Mouse (Mus musculus): Measurements from ENCODE around the gene Pdcd6ip. TPM values are rescaled to one million over a fixed set of nuclear protein-coding genes. Genes with fewer than 3 reads are reported as not detected.

Gene Pdcd6ip
- polyA plus RNA-seq, 1 experiment from 2014 or later = 54.3 TPM

DNA sequence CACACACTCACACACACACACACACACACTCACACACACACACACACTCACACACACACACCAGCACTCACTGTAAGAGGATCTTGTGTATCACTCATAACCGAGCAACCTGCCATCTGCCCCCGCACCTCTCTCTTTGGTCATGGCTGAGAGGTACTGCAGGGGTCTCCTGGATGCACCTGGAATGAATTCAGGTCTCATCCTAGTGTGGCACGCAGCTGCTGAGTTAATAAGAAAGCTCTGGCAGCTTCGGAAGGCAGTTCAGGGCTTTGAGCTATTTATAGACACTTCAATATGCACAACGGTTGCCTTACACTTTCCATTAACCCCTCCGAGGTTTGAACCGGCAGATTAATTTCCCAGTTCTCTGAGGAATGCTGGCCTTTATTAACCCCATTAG is 73.1 kb downstream of the Pdcd6ip start:
- WGBS = 62% methylated on average over 7 of the region's 7 CpGs
- Histone ChIP-seq H3K9ac (no peak overlapping the region), H3K27ac (no peak overlapping the region), H3K36me3 (replicated peaks) (no peaks in the 10 kb centered on the region), H3K4me3 (replicated peaks) (no peak overlapping the region), H3K4me2 (no peak overlapping the region), H3K9me3 (no peaks in the 10 kb centered on the region), H3K27me3 (no peaks in the 10 kb centered on the region), H3K4me1 (no peaks in the 10 kb centered on the region)
- ATAC-seq (ENCODE audit: low FRiP score) = no peak

DNA sequence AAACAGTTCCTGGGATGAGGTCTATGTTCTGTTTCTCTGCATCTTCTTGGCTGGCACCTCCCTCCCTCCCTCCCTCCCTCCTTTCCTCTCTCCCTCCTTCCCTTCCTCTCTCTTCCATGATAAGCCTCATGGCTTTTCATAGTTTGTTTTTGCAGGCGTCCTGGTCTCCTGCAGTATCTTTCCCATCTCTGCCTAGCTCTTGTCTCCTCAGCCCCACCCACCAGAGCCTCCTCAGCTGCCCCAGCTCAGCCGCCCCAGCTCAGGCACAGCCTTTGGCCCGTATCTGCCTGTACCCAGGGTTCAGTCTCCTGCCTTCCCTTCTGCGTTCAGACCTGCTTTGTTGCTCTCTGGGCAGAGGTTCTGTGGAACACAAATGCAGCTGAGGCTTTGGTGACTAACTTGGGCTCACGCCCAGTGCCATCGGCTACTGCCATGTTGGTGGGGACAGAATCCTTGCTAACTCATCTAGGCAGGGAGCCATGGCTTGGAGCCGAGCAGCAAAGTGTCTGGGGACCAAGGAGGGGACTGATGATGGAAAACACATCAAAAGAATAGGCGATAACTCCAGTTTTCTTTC is 74.8 kb downstream of the Pdcd6ip start:
- Histone ChIP-seq H3K27ac (no peak overlapping the region), H3K4me3 (replicated peaks) (no peak overlapping the region), H3K27me3 (no peaks in the 10 kb centered on the region), H3K4me1 (peaks cover 6% of the 10 kb centered on the region; the same call in 1 of the 2 replicates), H3K9ac (no peak overlapping the region), H3K36me3 (replicated peaks) (no peaks in the 10 kb centered on the region), H3K4me2 (no peak overlapping the region), H3K9me3 (no peaks in the 10 kb centered on the region)
- WGBS = 77% methylated on average over 8 of the region's 8 CpGs
- no peak for ATAC-seq (ENCODE audit: low FRiP score)

DNA sequence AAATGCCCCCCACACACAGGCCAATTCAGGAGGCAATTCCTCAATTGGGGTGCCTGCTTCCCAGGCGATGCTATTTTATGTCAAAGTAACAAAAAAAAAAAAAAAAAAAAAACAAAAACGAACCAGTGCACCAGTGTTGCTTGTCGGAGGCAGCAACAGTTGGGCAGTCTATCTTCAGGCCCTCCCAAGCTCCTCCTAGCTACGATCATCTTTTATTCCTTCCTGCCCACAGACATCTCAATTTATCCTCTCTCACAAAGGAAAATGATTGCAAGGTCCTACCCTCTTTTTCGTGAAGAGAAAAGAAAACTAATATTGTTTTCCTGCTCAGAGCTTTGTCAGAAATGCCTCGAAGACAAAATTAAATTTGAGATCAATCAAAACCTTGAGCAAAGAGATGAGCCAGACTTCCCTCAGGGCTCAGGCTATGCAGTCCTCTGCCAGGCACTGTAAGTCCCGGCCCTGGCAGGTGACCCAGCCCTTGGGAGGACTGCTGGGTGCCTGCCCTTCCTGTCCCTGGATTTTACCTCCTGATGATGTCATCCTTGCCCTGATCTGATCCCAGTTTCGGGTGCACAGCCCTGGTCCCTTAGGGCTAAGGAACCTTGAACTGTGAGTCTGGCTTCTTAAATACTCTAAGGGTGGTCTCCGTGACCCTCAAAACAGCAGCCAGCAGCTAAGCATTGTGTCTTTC is 75.6 kb downstream of the Pdcd6ip start:
- no peaks in the 10 kb centered on the region for H3K27me3 ChIP-seq
- peaks cover 6% of the 10 kb centered on the region; the same call in 1 of the 2 replicates for H3K4me1 ChIP-seq
- H3K4me3 ChIP-seq (replicated peaks) = no peak overlapping the region
- no peaks in the 10 kb centered on the region for H3K36me3 ChIP-seq (replicated peaks)
- no peak overlapping the region for H3K9ac ChIP-seq
- no peak overlapping the region for H3K27ac ChIP-seq
- H3K9me3 ChIP-seq = no peaks in the 10 kb centered on the region
- WGBS = 78% methylated on average over 9 of the region's 9 CpGs
- H3K4me2 ChIP-seq = no peak overlapping the region
- ATAC-seq (ENCODE audit: low FRiP score) = no peak

DNA sequence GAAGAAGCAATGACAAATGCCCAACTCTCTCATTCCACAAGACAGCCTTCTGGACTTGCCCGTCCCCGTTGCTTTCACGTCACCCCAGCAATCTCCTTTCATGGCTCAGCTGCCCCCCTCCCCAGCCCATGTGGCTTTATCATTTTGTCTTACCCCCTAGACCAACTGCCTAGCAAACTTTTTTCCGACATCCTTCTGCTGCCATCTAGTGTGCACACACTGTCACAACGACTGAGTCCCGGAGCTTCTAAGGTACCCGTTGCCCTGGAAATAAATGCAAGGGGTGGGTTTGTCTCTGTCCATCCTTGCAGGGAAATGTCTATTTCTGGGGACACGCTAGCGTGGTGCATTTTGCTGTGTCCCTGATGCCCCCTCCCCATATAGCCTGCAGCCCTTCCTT is 78.4 kb downstream of the Pdcd6ip start:
- Histone ChIP-seq H3K27ac (no peak overlapping the region), H3K27me3 (no peaks in the 10 kb centered on the region), H3K9me3 (no peaks in the 10 kb centered on the region), H3K4me1 (peaks cover 6% of the 10 kb centered on the region; the same call in 1 of the 2 replicates), H3K4me2 (no peak overlapping the region), H3K9ac (no peak overlapping the region), H3K36me3 (replicated peaks) (no peaks in the 10 kb centered on the region), H3K4me3 (replicated peaks) (no peak overlapping the region)
- peak; percentile 73 for ATAC-seq (ENCODE audit: low FRiP score)
- 5% methylated on average over 9 of the region's 9 CpGs for WGBS

DNA sequence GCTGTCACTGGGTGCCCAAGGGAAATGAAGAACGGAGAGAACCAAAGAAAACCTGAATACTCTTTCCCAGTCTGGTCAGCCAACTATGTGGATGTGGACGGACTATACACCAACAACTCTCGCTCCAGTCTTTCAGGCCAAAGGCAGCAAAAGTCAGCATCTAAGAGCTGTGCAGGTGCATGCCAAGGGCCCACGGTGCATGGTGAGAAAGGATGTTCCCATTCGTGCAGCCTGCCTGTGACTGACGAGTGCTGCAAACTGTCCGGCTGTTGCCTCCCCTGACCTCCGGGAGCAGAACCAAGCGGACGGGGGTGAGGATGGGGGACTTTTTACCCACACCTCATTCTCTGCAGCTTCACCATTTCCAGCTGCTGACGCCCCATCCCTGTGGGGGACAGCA is 78.9 kb downstream of the Pdcd6ip start:
- Histone ChIP-seq H3K27ac (no peak overlapping the region), H3K9ac (no peak overlapping the region), H3K4me1 (peaks cover 6% of the 10 kb centered on the region; the same call in 1 of the 2 replicates), H3K9me3 (no peaks in the 10 kb centered on the region), H3K36me3 (replicated peaks) (no peaks in the 10 kb centered on the region), H3K4me2 (no peak overlapping the region), H3K4me3 (replicated peaks) (no peak overlapping the region), H3K27me3 (no peaks in the 10 kb centered on the region)
- ATAC-seq (ENCODE audit: low FRiP score) = peak; percentile 5; the same call in 1 of the 2 replicates
- 80% methylated on average over 11 of the region's 11 CpGs for WGBS

DNA sequence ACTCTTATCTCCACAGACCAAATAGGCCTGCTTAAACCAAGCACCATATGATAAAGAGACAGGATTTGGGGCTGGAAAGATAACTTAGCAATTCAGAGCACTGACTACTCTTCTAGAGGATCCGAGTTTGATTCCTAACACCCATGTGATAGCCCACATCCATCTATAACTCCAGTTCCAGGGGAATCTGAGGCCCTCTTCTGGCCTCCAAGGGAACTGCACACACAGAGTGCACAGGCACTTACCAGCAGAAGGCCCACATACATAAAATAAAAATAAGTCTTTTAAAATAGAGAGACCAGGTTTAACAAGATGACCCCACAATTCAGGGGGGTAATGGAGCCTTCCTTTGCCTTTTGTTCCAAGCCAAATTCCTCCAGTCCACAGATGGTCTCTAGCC is 79.3 kb downstream of the Pdcd6ip start:
- Histone ChIP-seq H3K36me3 (replicated peaks) (no peaks in the 10 kb centered on the region), H3K9me3 (no peaks in the 10 kb centered on the region), H3K4me3 (replicated peaks) (no peak overlapping the region), H3K27me3 (no peaks in the 10 kb centered on the region), H3K27ac (no peak overlapping the region), H3K4me2 (no peak overlapping the region), H3K9ac (no peak overlapping the region), H3K4me1 (peaks cover 6% of the 10 kb centered on the region; the same call in 1 of the 2 replicates)
- no peak for ATAC-seq (ENCODE audit: low FRiP score)
- WGBS = 93% methylated on average over 1 of the region's 1 CpGs

DNA sequence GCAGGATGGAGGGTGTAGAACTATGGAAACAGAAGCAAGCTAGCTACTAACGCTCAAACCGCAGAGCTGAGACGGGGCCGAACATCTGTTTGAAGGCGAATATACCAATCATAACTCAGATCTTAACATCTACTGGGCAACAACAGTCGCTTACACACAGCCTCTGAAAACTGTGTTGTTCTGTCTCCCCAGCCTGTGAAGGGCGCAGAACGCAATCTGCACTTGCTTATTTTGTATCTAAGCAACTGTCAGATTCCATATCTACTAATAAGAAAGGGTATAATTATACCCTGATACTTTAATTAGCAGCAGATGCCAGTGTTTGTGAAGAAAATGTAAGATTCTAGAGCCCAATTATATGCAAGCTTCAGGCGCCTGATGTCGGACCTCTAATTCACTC is 81.3 kb downstream of the Pdcd6ip start:
- Histone ChIP-seq H3K9ac (no peak overlapping the region), H3K4me2 (no peak overlapping the region), H3K9me3 (no peaks in the 10 kb centered on the region), H3K27me3 (no peaks in the 10 kb centered on the region), H3K36me3 (replicated peaks) (no peaks in the 10 kb centered on the region), H3K4me1 (peaks cover 6% of the 10 kb centered on the region; the same call in 1 of the 2 replicates), H3K27ac (0 out of 2 replicates have a peak overlapping the region, but pooled peaks have one; percentile 31), H3K4me3 (replicated peaks) (no peak overlapping the region)
- ATAC-seq (ENCODE audit: low FRiP score) = no peak
- WGBS = 84% methylated on average over 10 of the region's 10 CpGs

DNA sequence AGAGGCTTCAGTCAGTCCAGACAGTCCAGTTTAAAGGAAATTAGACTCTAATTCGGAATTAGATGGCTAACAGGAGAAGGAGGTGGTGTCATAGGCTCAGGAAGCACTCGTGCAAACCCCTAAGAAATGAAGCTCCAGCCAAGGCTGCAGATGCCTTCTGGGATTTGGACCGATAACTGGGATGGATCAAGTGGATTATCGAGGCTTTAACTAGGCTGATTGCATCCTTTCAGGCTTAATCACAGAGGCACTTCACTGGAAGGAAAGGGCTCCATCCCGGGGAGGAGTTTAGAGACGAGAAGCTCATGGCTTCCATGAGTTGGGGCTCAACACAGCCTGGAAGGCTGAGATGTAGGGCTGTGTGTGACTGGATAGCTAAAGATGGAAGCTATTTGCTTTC is 84.0 kb downstream of the Pdcd6ip start:
- H3K27me3 ChIP-seq = no peaks in the 10 kb centered on the region
- H3K4me1 ChIP-seq = no peaks in the 10 kb centered on the region
- no peak for ATAC-seq (ENCODE audit: low FRiP score)
- H3K9me3 ChIP-seq = no peaks in the 10 kb centered on the region
- H3K4me2 ChIP-seq = no peak overlapping the region
- WGBS = 57% methylated on average over 6 of the region's 6 CpGs
- H3K36me3 ChIP-seq (replicated peaks) = no peaks in the 10 kb centered on the region
- H3K27ac ChIP-seq = no peak overlapping the region
- H3K9ac ChIP-seq = no peak overlapping the region
- H3K4me3 ChIP-seq (replicated peaks) = no peak overlapping the region

DNA sequence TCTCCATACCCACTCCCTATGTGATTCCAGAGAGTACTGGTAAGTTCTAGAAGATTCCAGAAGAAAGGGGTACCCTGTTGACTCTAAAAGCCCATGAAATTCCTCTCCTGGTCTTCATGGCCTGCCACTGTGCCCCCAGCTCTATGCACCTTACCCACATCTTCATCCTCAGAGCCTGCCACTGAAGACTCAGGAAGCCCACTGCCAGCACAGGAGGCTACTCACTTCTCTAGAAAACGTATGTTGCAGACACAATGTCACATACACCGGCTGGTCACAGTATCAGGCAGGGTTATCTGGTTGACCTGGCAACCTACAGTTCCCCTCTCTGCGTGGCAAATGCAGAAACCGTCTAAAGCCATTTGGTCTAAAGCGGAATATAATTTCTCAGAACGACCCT is 91.0 kb downstream of the Pdcd6ip start:
- Histone ChIP-seq H3K4me3 (replicated peaks) (no peak overlapping the region), H3K9ac (no peak overlapping the region)
- WGBS = 93% methylated on average over 6 of the region's 6 CpGs

DNA sequence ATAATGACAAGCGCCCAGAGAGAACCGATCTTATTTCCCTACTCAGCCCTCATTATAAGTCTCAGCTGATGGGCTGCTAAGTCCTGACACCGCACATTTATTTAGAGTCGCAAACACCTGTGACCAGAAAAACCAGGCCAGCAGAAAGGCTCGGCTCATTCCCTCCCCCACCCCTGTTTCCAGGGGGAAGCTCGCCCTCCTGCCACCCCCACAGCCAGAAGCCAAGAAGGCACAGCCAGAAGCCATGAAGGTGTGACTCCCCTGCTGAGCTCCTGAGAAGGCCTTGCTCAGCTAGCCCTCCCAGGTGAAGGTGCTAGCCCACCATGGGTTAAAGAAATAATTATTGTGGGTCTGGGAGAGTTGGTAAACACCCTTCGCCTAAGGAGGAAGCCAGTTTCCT is 97.3 kb downstream of the Pdcd6ip start:
- Histone ChIP-seq H3K4me2 (no peak overlapping the region), H3K9me3 (no peaks in the 10 kb centered on the region), H3K9ac (no peak overlapping the region), H3K27ac (no peak overlapping the region), H3K27me3 (no peaks in the 10 kb centered on the region), H3K4me1 (no peaks in the 10 kb centered on the region; the same call in 1 of the 2 replicates), H3K36me3 (replicated peaks) (no peaks in the 10 kb centered on the region), H3K4me3 (replicated peaks) (no peak overlapping the region)
- no peak for ATAC-seq (ENCODE audit: low FRiP score)
- WGBS = 70% methylated on average over 7 of the region's 7 CpGs

More for the DNA sequence above, 91.0 kb downstream of the Pdcd6ip start:
- Histone ChIP-seq H3K9me3 (no peaks in the 10 kb centered on the region), H3K36me3 (replicated peaks) (no peaks in the 10 kb centered on the region), H3K27ac (no peak overlapping the region), H3K27me3 (no peaks in the 10 kb centered on the region), H3K4me1 (no peaks in the 10 kb centered on the region), H3K4me2 (no peak overlapping the region)
- no peak for ATAC-seq (ENCODE audit: low FRiP score)

DNA sequence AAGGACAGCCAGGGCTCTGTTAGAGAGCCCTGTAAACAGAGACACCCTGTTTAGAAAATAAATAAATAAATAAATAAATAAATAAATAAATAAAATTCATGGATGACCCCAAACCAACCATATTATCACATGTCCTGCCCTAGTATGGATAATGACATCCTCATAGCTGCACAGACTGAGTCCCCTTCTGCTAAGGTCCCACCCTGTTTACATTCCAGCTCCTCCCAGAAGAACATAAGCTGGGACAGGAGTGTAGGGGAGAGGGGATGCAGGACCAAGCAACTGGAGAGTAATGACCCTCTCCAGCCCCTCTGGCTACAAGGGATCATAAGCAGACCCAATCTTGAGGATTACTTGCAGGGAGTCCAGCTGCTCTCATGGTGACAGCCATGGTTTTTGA is 105.9 kb downstream of the Pdcd6ip start:
- Histone ChIP-seq H3K9me3 (no peaks in the 10 kb centered on the region), H3K27me3 (no peaks in the 10 kb centered on the region), H3K36me3 (replicated peaks) (no peaks in the 10 kb centered on the region), H3K4me1 (no peaks in the 10 kb centered on the region; the same call in 1 of the 2 replicates), H3K9ac (no peak overlapping the region), H3K4me2 (no peak overlapping the region), H3K4me3 (replicated peaks) (no peak overlapping the region), H3K27ac (no peak overlapping the region)
- ATAC-seq (ENCODE audit: low FRiP score) = no peak

Measured in forebrain, embryonic 12.5 days (tissue).